Comparison of ENCODE assay signal across 21 mouse cellular contexts in the genomic region with DNA sequence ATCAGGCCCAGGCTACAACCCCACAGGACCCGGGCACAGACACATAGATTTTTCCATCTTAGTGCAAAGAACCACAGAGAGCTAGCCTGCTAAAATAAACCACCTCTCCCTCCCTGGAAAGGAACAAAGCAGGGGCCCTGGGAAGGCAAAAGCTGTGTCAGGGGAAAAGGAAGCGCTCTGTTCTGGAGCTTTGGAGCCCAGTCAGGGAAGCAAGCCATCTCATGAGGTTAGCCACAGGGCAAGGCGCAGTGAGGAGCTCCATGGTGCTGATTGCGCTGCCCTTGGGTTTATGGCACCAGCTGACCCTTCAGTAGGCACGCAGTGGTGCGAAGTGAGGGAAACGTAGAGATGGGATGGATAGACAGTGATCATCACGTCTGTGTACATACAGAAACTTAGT. TPM values are rescaled to one million over a fixed set of nuclear protein-coding genes. Genes with fewer than 3 reads are reported as not detected.
DNase-seq lines count a peak whose midpoint lies in the region; ATAC-seq and TF ChIP-seq lines count a peak whose summit lies in the region.
"Had no signal": no experiment of that assay in that cellular context is flagged by ENCODE, and none has a peak within 500 bp of the region (broad histone marks: within the 10 kb centered on the region; RNA-seq: fewer than 3 reads in every experiment).

No protein-coding gene starts in this region.

- peak; percentile 30 to 33 for DNase-seq in cerebellum, adult 2 months
- DNase-seq in cerebellum, postnatal 36 days: no peak
- DNase-seq in heart, adult 9 months (ENCODE audit: low spot score in 2 of 2): no peak
- no peak for DNase-seq in stomach, postnatal 0 days (ENCODE audit: low spot score)
- DNase-seq in skeletal muscle tissue, adult 2 months (ENCODE audit: low read depth, low spot score): peak; percentile 76
- no peak for DNase-seq in Muller cell, postnatal 12 days (ENCODE audit: inconsistent ontology term)
- DNase-seq: adrenal gland, postnatal 14 days; cerebellum, adult 11 months; kidney, adult 2 months; kidney, postnatal 10 days had no signal

- ATAC-seq in heart, embryonic 13.5 days (ENCODE audit: extremely low read depth, insufficient number of reproducible peaks, low FRiP score, low TSS enrichment): no peak
- no peak for ATAC-seq in stomach, embryonic 16.5 days (ENCODE audit: insufficient read depth, low FRiP score)
- ATAC-seq in stomach, postnatal 0 days (ENCODE audit: low FRiP score, low TSS enrichment): no peak
- ATAC-seq: CD4-positive, CD25-positive, alpha-beta regulatory T cell, adult 4 months; inflammation-experienced regulatory T-cells, adult 6 months; midbrain, embryonic 13.5 days had no signal

- no peaks in the 10 kb centered on the region for H3K36me3 ChIP-seq in heart, embryonic 13.5 days
- no peaks in the 10 kb centered on the region for H3K36me3 ChIP-seq in stomach, embryonic 16.5 days (ENCODE audit: control insufficient read depth, insufficient read depth, low read length)
- no peaks in the 10 kb centered on the region for H3K36me3 ChIP-seq in stomach, postnatal 0 days (ENCODE audit: control insufficient read depth, insufficient read depth, low read length)
- H3K36me3 ChIP-seq: embryonic facial prominence, embryonic 10.5 days; hindbrain, embryonic 13.5 days; limb, embryonic 13.5 days; midbrain, embryonic 13.5 days had no signal

- no peak for TF ChIP-seq EP300 in stomach, postnatal 0 days (optimal IDR thresholded peaks at IDR 0.05)

- H3K4me2 ChIP-seq in heart, embryonic 13.5 days: no peak overlapping the region
- no peak overlapping the region for H3K4me2 ChIP-seq in stomach, embryonic 16.5 days (ENCODE audit: low read depth, low read length)
- H3K4me2 ChIP-seq in stomach, postnatal 0 days (replicated peaks; ENCODE audit: low read depth): no peak overlapping the region
- H3K4me2 ChIP-seq: hindbrain, embryonic 13.5 days; limb, embryonic 13.5 days; midbrain, embryonic 13.5 days had no signal

- no peak for TF ChIP-seq POLR2A in cerebellum, adult 2 months (IDR thresholded peaks at IDR 0.05; ENCODE audit: borderline replicate concordance, insufficient read depth, low read length)

- H3K4me1 ChIP-seq in cerebellum, adult 2 months (ENCODE audit: control insufficient read depth, insufficient read depth, low read length): peaks cover 17% of the 10 kb centered on the region; the same call in 1 of the 2 replicates
- H3K4me1 ChIP-seq in heart, embryonic 13.5 days: peaks cover 38% of the 10 kb centered on the region
- 0 out of 2 replicates have a peak, but pooled peaks cover 2% of the 10 kb centered on the region for H3K4me1 ChIP-seq in stomach, embryonic 16.5 days (ENCODE audit: control insufficient read depth, insufficient read depth, low read length)
- no peaks in the 10 kb centered on the region for H3K4me1 ChIP-seq in stomach, postnatal 0 days (replicated peaks; ENCODE audit: control insufficient read depth, insufficient read depth)
- H3K4me1 ChIP-seq: hindbrain, embryonic 13.5 days; limb, embryonic 13.5 days; midbrain, embryonic 13.5 days had no signal

- H3K27ac ChIP-seq in cerebellum, adult 2 months (ENCODE audit: insufficient read depth, low read length): no peak overlapping the region
- H3K27ac ChIP-seq in heart, embryonic 13.5 days (replicated peaks): peak overlapping the region; percentile 67
- H3K27ac ChIP-seq in stomach, embryonic 16.5 days (ENCODE audit: low read length): 0 out of 2 replicates have a peak overlapping the region, but pooled peaks have one; percentile 8
- no peak overlapping the region for H3K27ac ChIP-seq in stomach, postnatal 0 days (replicated peaks)
- H3K27ac ChIP-seq: embryonic facial prominence, embryonic 10.5 days; hindbrain, embryonic 13.5 days; limb, embryonic 13.5 days; liver, embryonic 14.5 days; macrophage; midbrain, embryonic 13.5 days had no signal

- no peak overlapping the region for H3K9ac ChIP-seq in heart, embryonic 13.5 days
- no peak overlapping the region for H3K9ac ChIP-seq in stomach, embryonic 16.5 days (ENCODE audit: low read length)
- H3K9ac ChIP-seq in stomach, postnatal 0 days (ENCODE audit: low read length): no peak overlapping the region
- H3K9ac ChIP-seq: hindbrain, embryonic 13.5 days; limb, embryonic 13.5 days; liver, embryonic 14.5 days; midbrain, embryonic 13.5 days had no signal

- H3K27me3 ChIP-seq in cerebellum, adult 2 months (ENCODE audit: control insufficient read depth, insufficient read depth, low read length): no peaks in the 10 kb centered on the region
- no peaks in the 10 kb centered on the region for H3K27me3 ChIP-seq in heart, embryonic 13.5 days (replicated peaks)
- no peaks in the 10 kb centered on the region for H3K27me3 ChIP-seq in stomach, embryonic 16.5 days (ENCODE audit: control insufficient read depth, insufficient read depth, low read length)
- H3K27me3 ChIP-seq in stomach, postnatal 0 days (ENCODE audit: control insufficient read depth, insufficient read depth, low read length): no peaks in the 10 kb centered on the region
- H3K27me3 ChIP-seq: hindbrain, embryonic 13.5 days; limb, embryonic 13.5 days; midbrain, embryonic 13.5 days had no signal

- H3K4me3 ChIP-seq in cerebellum, adult 2 months (replicated peaks; ENCODE audit: insufficient read depth, low read depth, low read length): no peak overlapping the region
- no peak overlapping the region for H3K4me3 ChIP-seq in heart, embryonic 13.5 days
- no peak overlapping the region for H3K4me3 ChIP-seq in stomach, embryonic 16.5 days (replicated peaks; ENCODE audit: low read length)
- H3K4me3 ChIP-seq in stomach, postnatal 0 days (ENCODE audit: low read depth, low read length): no peak overlapping the region
- H3K4me3 ChIP-seq: embryonic facial prominence, embryonic 10.5 days; hindbrain, embryonic 13.5 days; limb, embryonic 13.5 days; midbrain, embryonic 13.5 days had no signal

- H3K9me3 ChIP-seq in heart, embryonic 13.5 days: no peaks in the 10 kb centered on the region
- no peaks in the 10 kb centered on the region for H3K9me3 ChIP-seq in stomach, embryonic 16.5 days (replicated peaks; ENCODE audit: control insufficient read depth, low read length)
- H3K9me3 ChIP-seq in stomach, postnatal 0 days (ENCODE audit: control insufficient read depth, low read length): no peaks in the 10 kb centered on the region
- H3K9me3 ChIP-seq: embryonic facial prominence, embryonic 10.5 days; G1E; hindbrain, embryonic 13.5 days; limb, embryonic 13.5 days; midbrain, embryonic 13.5 days had no signal

- WGBS in cerebellum, adult 2 months: 48% methylated on average over 8 of the region's 8 CpGs
- 81% methylated on average over 8 of the region's 8 CpGs for WGBS in heart, embryonic 13.5 days
- WGBS in stomach, embryonic 16.5 days: 84% methylated on average over 8 of the region's 8 CpGs
- 75% methylated on average over 8 of the region's 8 CpGs for WGBS in stomach, postnatal 0 days

- TF ChIP-seq CTCF in cerebellum, adult 2 months (IDR thresholded peaks at IDR 0.05; ENCODE audit: borderline replicate concordance, insufficient read depth, low read depth, low read length): no peak
- no peak for TF ChIP-seq CTCF in stomach, postnatal 0 days (IDR thresholded peaks at IDR 0.05; ENCODE audit: low read depth)

RNA-seq across cellular contexts. Expression of a gene that starts 16.2 kb away (rescaled TPM):
- polyA plus RNA-seq in cerebellum, adult 2 months (2012; rRNA removed): 7.7 and 8.2 TPM in 2 replicates
- 21.0 and 22.2 TPM in 2 replicates for polyA plus RNA-seq in heart, embryonic 13.5 days (2015; fragmentation: Nextera tagmentation; extraction: Ambion mirVana)
- 15.4 and 16.6 TPM in 2 replicates for polyA plus RNA-seq in stomach, embryonic 16.5 days (2015; fragmentation: Nextera tagmentation; extraction: Ambion mirVana)
- polyA plus RNA-seq in stomach, postnatal 0 days (2015; fragmentation: Nextera tagmentation; extraction: Ambion mirVana): 18.4 and 18.6 TPM in 2 replicates

RNA-seq across cellular contexts. Expression of a gene that starts 22.6 kb away (rescaled TPM):
- polyA plus RNA-seq in cerebellum, adult 2 months (2012; rRNA removed): 10.7 and 10.8 TPM in 2 replicates
- 6.3 and 7.7 TPM in 2 replicates for polyA plus RNA-seq in heart, embryonic 13.5 days (2015; fragmentation: Nextera tagmentation; extraction: Ambion mirVana)
- polyA plus RNA-seq in stomach, embryonic 16.5 days (2015; fragmentation: Nextera tagmentation; extraction: Ambion mirVana): 12.1 and 14.9 TPM in 2 replicates
- polyA plus RNA-seq in stomach, postnatal 0 days (2015; fragmentation: Nextera tagmentation; extraction: Ambion mirVana): 4.9 and 6.2 TPM in 2 replicates

RNA-seq across cellular contexts. Expression of a gene that starts 22.7 kb away (rescaled TPM):
- 26.4 and 29.0 TPM in 2 replicates for polyA plus RNA-seq in cerebellum, adult 2 months (2012; rRNA removed)
- 66.5 and 75.0 TPM in 2 replicates for polyA plus RNA-seq in heart, embryonic 13.5 days (2015; fragmentation: Nextera tagmentation; extraction: Ambion mirVana)
- polyA plus RNA-seq in stomach, embryonic 16.5 days (2015; fragmentation: Nextera tagmentation; extraction: Ambion mirVana): 115 and 119 TPM in 2 replicates
- 129 and 134 TPM in 2 replicates for polyA plus RNA-seq in stomach, postnatal 0 days (2015; fragmentation: Nextera tagmentation; extraction: Ambion mirVana)

RNA-seq across cellular contexts. Expression of a gene that starts 58.7 kb away (rescaled TPM):
- polyA plus RNA-seq in cerebellum, adult 2 months (2012; rRNA removed): 28.4 and 28.8 TPM in 2 replicates
- 21.9 and 26.0 TPM in 2 replicates for polyA plus RNA-seq in heart, embryonic 13.5 days (2015; fragmentation: Nextera tagmentation; extraction: Ambion mirVana)
- 16.4 and 17.8 TPM in 2 replicates for polyA plus RNA-seq in stomach, embryonic 16.5 days (2015; fragmentation: Nextera tagmentation; extraction: Ambion mirVana)
- 11.4 and 12.8 TPM in 2 replicates for polyA plus RNA-seq in stomach, postnatal 0 days (2015; fragmentation: Nextera tagmentation; extraction: Ambion mirVana)

Comparison
In these comparisons a context has a peak if more than half of its experiments do, and no peak if none do; other contexts are left out.
1. DNase-seq: peak in cerebellum, adult 2 months (2 of 2) and skeletal muscle tissue, adult 2 months (single experiment); none in cerebellum, postnatal 36 days (0 of 2), heart, adult 9 months (0 of 2), stomach, postnatal 0 days (single experiment) and Muller cell, postnatal 12 days (single experiment).
2. H3K27ac ChIP-seq: peak in heart, embryonic 13.5 days (single experiment) and stomach, embryonic 16.5 days (single experiment); none in cerebellum, adult 2 months (single experiment) and stomach, postnatal 0 days (single experiment).